Mouse (Mus musculus): ENCODE data around the gene Arntl2. TPM values are rescaled to one million over a fixed set of nuclear protein-coding genes. Genes with fewer than 3 reads are reported as not detected.

The Arntl2 gene
- polyA plus RNA-seq, 1 experiment from 2014 or later = 0.52 TPM

DNA sequence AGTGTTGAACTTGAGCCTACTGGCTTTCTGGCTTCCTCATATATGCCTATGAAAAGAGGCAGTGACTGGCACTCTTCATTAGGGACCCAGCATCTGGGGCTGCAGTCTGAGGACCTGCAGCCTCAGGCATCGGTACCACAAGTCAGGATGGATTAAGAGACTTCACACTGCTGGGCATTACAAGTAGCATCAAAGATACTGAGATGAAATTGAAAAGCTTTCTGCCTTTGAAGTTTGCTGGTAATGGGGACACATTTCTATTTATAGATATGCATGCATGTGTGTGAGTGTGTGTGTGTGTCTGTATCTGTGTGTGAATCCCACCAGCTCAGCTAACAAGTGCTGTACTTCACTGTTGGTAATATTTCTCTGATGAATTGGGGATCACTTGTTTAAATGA, 43.2 kb upstream of the Arntl2 start:
- H3K9me3 ChIP-seq (ENCODE audit: control insufficient read depth) = no peaks in the 10 kb centered on the region

DNA sequence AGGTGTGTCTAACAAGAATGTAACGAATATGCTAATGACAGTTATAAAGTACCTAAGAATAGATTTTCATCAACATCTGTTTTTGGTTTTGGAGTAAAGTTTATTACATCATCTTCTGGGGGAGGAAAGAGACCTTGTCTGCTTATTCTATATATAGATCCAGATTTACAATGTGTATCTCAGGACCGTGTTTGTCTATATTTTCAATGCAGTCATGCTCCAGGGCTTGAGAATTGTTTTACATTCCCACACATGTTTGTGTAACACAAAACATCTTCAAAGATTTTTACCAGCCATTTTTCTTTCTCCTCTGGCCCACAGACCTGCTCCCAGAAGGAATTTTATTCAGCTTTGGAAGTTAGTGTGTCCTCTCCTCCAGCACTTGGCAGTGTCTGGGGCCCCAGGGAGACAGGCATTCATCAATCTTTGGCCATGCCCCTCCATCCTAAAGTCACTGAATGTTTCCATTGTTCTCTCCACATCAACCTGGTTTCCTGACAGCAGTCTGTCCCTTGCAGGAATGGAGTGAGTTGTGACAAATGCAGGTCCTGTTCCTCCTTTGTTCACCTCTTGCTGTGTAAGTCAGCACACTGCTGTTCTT, 42.2 kb upstream of the Arntl2 start:
- Histone ChIP-seq H3K27me3 (replicated peaks; ENCODE audit: control insufficient read depth, insufficient read depth, low read length) (no peaks in the 10 kb centered on the region), H3K27ac (ENCODE audit: low read depth, low read length) (no peak overlapping the region; the same call in 1 of the 2 replicates), H3K4me2 (replicated peaks; ENCODE audit: low read depth) (no peak overlapping the region), H3K4me1 (replicated peaks; ENCODE audit: control insufficient read depth, insufficient read depth, low read length) (peaks cover 10% of the 10 kb centered on the region; the same call in 1 of the 2 replicates), H3K36me3 (ENCODE audit: control insufficient read depth, insufficient read depth) (no peaks in the 10 kb centered on the region), H3K4me3 (ENCODE audit: low read depth, low read length) (no peak overlapping the region), H3K9ac (ENCODE audit: low read depth, low read length) (no peak overlapping the region), H3K9me3 (ENCODE audit: control insufficient read depth) (no peaks in the 10 kb centered on the region)
- 50% methylated on average over 2 of the region's 2 CpGs for WGBS
- ATAC-seq = no peak
- no peak for TF ChIP-seq CTCF (IDR thresholded peaks at IDR 0.05; ENCODE audit: low read depth)

More for the DNA sequence above, 43.2 kb upstream of the Arntl2 start:
- no peak for TF ChIP-seq CTCF (IDR thresholded peaks at IDR 0.05; ENCODE audit: low read depth)
- 81% methylated on average over 1 of the region's 1 CpGs for WGBS
- Histone ChIP-seq H3K27ac (ENCODE audit: low read depth, low read length) (no peak overlapping the region), H3K4me3 (ENCODE audit: low read depth, low read length) (no peak overlapping the region), H3K9ac (ENCODE audit: low read depth, low read length) (no peak overlapping the region), H3K4me1 (replicated peaks; ENCODE audit: control insufficient read depth, insufficient read depth, low read length) (peaks cover 10% of the 10 kb centered on the region; the same call in 1 of the 2 replicates), H3K36me3 (ENCODE audit: control insufficient read depth, insufficient read depth) (no peaks in the 10 kb centered on the region), H3K4me2 (replicated peaks; ENCODE audit: low read depth) (no peak overlapping the region), H3K27me3 (replicated peaks; ENCODE audit: control insufficient read depth, insufficient read depth, low read length) (no peaks in the 10 kb centered on the region)
- ATAC-seq = no peak

DNA sequence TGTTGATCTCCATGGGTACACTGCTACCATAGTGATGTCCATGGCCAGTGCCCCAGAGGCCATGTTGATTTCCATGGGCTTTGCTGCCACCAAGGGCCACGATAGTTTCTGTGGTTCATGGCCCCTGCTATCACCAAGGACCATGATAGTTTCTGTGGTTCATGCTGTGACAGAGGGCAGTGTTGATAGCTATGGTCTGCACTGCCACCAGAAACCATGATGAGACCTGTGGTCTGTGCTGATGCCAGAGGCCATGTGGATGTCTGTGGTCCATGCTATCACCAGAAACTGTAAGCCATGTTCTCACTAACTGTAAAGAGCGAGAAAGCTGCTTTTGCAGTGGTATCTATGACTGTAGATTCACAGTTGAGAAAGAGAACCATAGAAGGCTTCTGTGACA, 40.7 kb upstream of the Arntl2 start:
- no peak overlapping the region for H3K9ac ChIP-seq (ENCODE audit: low read depth, low read length)
- no peaks in the 10 kb centered on the region for H3K36me3 ChIP-seq (ENCODE audit: control insufficient read depth, insufficient read depth)
- peaks cover 10% of the 10 kb centered on the region; the same call in 1 of the 2 replicates for H3K4me1 ChIP-seq (replicated peaks; ENCODE audit: control insufficient read depth, insufficient read depth, low read length)
- H3K9me3 ChIP-seq (ENCODE audit: control insufficient read depth) = no peaks in the 10 kb centered on the region
- H3K27me3 ChIP-seq (replicated peaks; ENCODE audit: control insufficient read depth, insufficient read depth, low read length) = no peaks in the 10 kb centered on the region
- H3K4me2 ChIP-seq (replicated peaks; ENCODE audit: low read depth) = no peak overlapping the region
- no peak overlapping the region for H3K4me3 ChIP-seq (ENCODE audit: low read depth, low read length)
- 91% methylated on average over 2 of the region's 2 CpGs for WGBS
- no peak overlapping the region for H3K27ac ChIP-seq (ENCODE audit: low read depth, low read length)
- no peak for TF ChIP-seq CTCF (IDR thresholded peaks at IDR 0.05; ENCODE audit: low read depth)
- no peak for ATAC-seq

DNA sequence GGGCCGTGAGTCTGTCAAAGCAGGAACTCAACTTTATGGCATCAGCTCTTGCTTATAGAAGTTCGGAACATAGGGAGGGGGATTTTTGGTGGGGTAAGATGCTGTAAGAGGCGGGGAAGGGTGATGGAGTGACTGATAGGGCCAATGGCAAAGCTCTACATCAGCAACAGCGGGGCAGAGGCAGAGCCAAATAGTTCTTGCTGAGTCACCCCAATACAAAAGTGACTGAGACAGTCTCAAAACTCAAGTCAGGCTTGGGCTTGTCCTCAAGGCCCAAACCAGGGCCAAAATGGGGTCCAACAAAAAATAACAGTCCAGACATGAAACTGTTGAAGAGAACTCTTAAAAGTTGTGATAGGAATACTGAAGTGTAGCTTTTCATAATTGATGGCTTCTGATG, 40.2 kb upstream of the Arntl2 start:
- Histone ChIP-seq H3K4me3 (ENCODE audit: low read depth, low read length) (no peak overlapping the region), H3K4me1 (replicated peaks; ENCODE audit: control insufficient read depth, insufficient read depth, low read length) (peaks cover 7% of the 10 kb centered on the region; the same call in 1 of the 2 replicates), H3K4me2 (replicated peaks; ENCODE audit: low read depth) (no peak overlapping the region), H3K9ac (ENCODE audit: low read depth, low read length) (no peak overlapping the region), H3K27me3 (replicated peaks; ENCODE audit: control insufficient read depth, insufficient read depth, low read length) (no peaks in the 10 kb centered on the region), H3K27ac (ENCODE audit: low read depth, low read length) (no peak overlapping the region), H3K9me3 (ENCODE audit: control insufficient read depth) (no peaks in the 10 kb centered on the region), H3K36me3 (ENCODE audit: control insufficient read depth, insufficient read depth) (no peaks in the 10 kb centered on the region)
- WGBS = 97% methylated on average over 4 of the region's 4 CpGs
- no peak for ATAC-seq
- TF ChIP-seq CTCF (IDR thresholded peaks at IDR 0.05; ENCODE audit: low read depth) = no peak

DNA sequence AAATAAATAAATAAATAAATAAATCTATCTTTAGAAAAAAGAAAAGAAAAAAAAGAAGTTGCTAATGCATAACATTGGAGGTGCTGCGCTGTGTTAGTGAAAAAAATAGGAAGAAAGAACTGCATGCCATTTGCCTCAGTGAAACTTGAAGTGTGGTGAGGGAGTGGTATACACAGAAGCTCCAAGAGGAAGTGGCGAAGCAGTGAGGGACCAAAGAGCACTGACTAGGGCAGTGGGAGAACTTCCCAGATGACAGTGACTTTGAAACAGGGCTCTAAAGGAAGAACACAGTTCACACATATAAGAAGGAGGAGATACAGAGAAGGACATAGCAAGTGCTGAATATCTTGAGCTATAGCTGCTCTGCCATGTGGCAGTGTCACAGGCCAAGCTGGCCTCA, 36.8 kb upstream of the Arntl2 start:
- TF ChIP-seq CTCF (IDR thresholded peaks at IDR 0.05; ENCODE audit: low read depth) = no peak
- no peaks in the 10 kb centered on the region for H3K36me3 ChIP-seq (ENCODE audit: control insufficient read depth, insufficient read depth)
- no peak overlapping the region for H3K27ac ChIP-seq (ENCODE audit: low read depth, low read length)
- H3K4me2 ChIP-seq (replicated peaks; ENCODE audit: low read depth) = no peak overlapping the region
- H3K27me3 ChIP-seq (replicated peaks; ENCODE audit: control insufficient read depth, insufficient read depth, low read length) = no peaks in the 10 kb centered on the region
- H3K9ac ChIP-seq (ENCODE audit: low read depth, low read length) = no peak overlapping the region
- 87% methylated on average over 2 of the region's 2 CpGs for WGBS
- no peaks in the 10 kb centered on the region for H3K9me3 ChIP-seq (ENCODE audit: control insufficient read depth)
- no peak overlapping the region for H3K4me3 ChIP-seq (ENCODE audit: low read depth, low read length)
- no peak for ATAC-seq
- H3K4me1 ChIP-seq (replicated peaks; ENCODE audit: control insufficient read depth, insufficient read depth, low read length) = peaks cover under 1% of the 10 kb centered on the region; the same call in 1 of the 2 replicates

DNA sequence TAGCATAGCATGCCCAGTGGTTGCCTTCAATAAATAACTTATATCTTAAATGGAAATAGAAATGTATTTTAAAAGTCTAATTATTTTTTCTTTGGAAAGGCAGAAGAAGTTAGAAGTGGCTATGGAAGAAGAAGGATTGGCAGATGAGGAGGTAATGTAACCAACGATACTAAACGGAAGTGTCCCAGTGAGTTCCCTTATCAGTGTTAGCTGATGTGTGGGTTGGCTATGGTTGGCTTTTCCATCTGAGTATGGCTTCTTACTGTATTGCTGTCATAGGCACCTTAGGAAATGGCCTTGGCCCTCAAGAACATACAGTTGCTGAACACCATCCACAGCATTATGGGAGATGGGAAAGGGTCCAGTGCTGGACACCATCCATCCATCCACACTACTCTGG, 35.8 kb upstream of the Arntl2 start:
- Histone ChIP-seq H3K9me3 (ENCODE audit: control insufficient read depth) (no peaks in the 10 kb centered on the region), H3K4me1 (replicated peaks; ENCODE audit: control insufficient read depth, insufficient read depth, low read length) (no peaks in the 10 kb centered on the region)

More for the DNA sequence above, 35.8 kb upstream of the Arntl2 start:
- H3K9ac ChIP-seq (ENCODE audit: low read depth, low read length) = no peak overlapping the region
- no peak for TF ChIP-seq CTCF (IDR thresholded peaks at IDR 0.05; ENCODE audit: low read depth)
- no peaks in the 10 kb centered on the region for H3K27me3 ChIP-seq (replicated peaks; ENCODE audit: control insufficient read depth, insufficient read depth, low read length)
- no peak for ATAC-seq
- no peaks in the 10 kb centered on the region for H3K36me3 ChIP-seq (ENCODE audit: control insufficient read depth, insufficient read depth)
- H3K4me3 ChIP-seq (ENCODE audit: low read depth, low read length) = no peak overlapping the region
- no peak overlapping the region for H3K4me2 ChIP-seq (replicated peaks; ENCODE audit: low read depth)
- 91% methylated on average over 2 of the region's 2 CpGs for WGBS
- H3K27ac ChIP-seq (ENCODE audit: low read depth, low read length) = no peak overlapping the region

All from intestine, postnatal 0 days (tissue).